8 mouse cellular contexts compared by ENCODE assay signal in genomic region chr3:87089694-87090565, GRCm38 (mm10).
DNase-seq lines count a peak whose midpoint lies in the region; ATAC-seq lines count a peak whose summit lies in the region.

No protein-coding gene starts in this region.

- ATAC-seq in erythroid progenitor cell, adult 5-6 weeks (replicated peaks; ENCODE audit: low FRiP score, poor library complexity, severe bottlenecking) = peak; percentile 66
- ATAC-seq in liver, embryonic 15.5 days (ENCODE audit: insufficient read depth) = 0 out of 2 replicates have a peak, but pooled peaks have one; percentile 37
- peak; percentile 82 for ATAC-seq in neural tube, embryonic 15.5 days (ENCODE audit: low FRiP score)

- intact Hi-C loops in heart, postnatal 10 days (cut with DNase I) = loop anchor here (1.0 to 5.0 kb wide), 3 partner anchors 85 to 412 kb away; no protein-coding TSS in a partner anchor

- no peaks in the 10 kb centered on the region for H3K9me3 ChIP-seq in liver, embryonic 15.5 days (replicated peaks)
- no peaks in the 10 kb centered on the region for H3K9me3 ChIP-seq in neural tube, embryonic 15.5 days (replicated peaks)

- no peaks in the 10 kb centered on the region for H3K36me3 ChIP-seq in liver, embryonic 15.5 days (replicated peaks)
- peaks cover 11% of the 10 kb centered on the region for H3K36me3 ChIP-seq in neural tube, embryonic 15.5 days

- no peaks in the 10 kb centered on the region for H3K27me3 ChIP-seq in liver, embryonic 15.5 days
- no peaks in the 10 kb centered on the region for H3K27me3 ChIP-seq in neural tube, embryonic 15.5 days (replicated peaks)

- no peak overlapping the region for H3K4me3 ChIP-seq in liver, embryonic 15.5 days (replicated peaks)
- H3K4me3 ChIP-seq in neural tube, embryonic 15.5 days (replicated peaks) = no peak overlapping the region

- no peaks in the 10 kb centered on the region for H3K4me1 ChIP-seq in liver, embryonic 15.5 days (replicated peaks)
- H3K4me1 ChIP-seq in neural tube, embryonic 15.5 days = peaks cover 15% of the 10 kb centered on the region

- no peak overlapping the region for H3K27ac ChIP-seq in liver, embryonic 15.5 days (replicated peaks)
- H3K27ac ChIP-seq in neural tube, embryonic 15.5 days (replicated peaks) = no peak overlapping the region

- H3K9ac ChIP-seq in liver, embryonic 15.5 days = no peak overlapping the region
- no peak overlapping the region for H3K9ac ChIP-seq in neural tube, embryonic 15.5 days (replicated peaks)

- DNase-seq in ES-CJ7 (ENCODE audit: low read depth, low spot score) = peak; percentile 77
- DNase-seq in brain, adult 2 months (ENCODE audit: low read depth, low spot score) = peak; percentile 77
- DNase-seq in heart, postnatal 10 days = peak; percentile 84 to 86
- peak; percentile 24 for DNase-seq in large intestine, adult 2 months (ENCODE audit: low read depth, low spot score)
- DNase-seq in thymus, postnatal 10 days (ENCODE audit: low spot score in 2 of 2) = peak; percentile 29 to 71

- no peak overlapping the region for H3K4me2 ChIP-seq in liver, embryonic 15.5 days
- H3K4me2 ChIP-seq in neural tube, embryonic 15.5 days = no peak overlapping the region

- 75% methylated on average over 13 of the region's 13 CpGs for WGBS in large intestine, adult 2 months
- WGBS in liver, embryonic 15.5 days (ENCODE audit: insufficient replicate concordance) = 60% methylated on average over 13 of the region's 13 CpGs
- 78% methylated on average over 13 of the region's 13 CpGs for WGBS in neural tube, embryonic 15.5 days

Comparison
In these comparisons a context has a peak if more than half of its experiments do, and no peak if none do; other contexts are left out.
1. DNase-seq: peak in every context shown above with its lines; median percentile 85 in heart, postnatal 10 days; 77 in ES-CJ7; 77 in brain, adult 2 months; 50 in thymus, postnatal 10 days; 24 in large intestine, adult 2 months.